Mouse (Mus musculus) layer of hippocampus, adult 9-10 months (tissue): ENCODE data around the gene Atxn3.
A peak's percentile ranks its signal among the peaks of the same experiment; 100 is the strongest.
"Not testable (repeated sequence)": the region's sequence is repeated elsewhere in the genome, so short reads cannot be mapped to it uniquely, and the experiment has no call there.

Source experiments
- DNase-seq: peaks from one replicate; pipeline ENCODE4 v3.0.0; 2022; ENCODE audit warnings: low spot score

The Atxn3 gene

DNA sequence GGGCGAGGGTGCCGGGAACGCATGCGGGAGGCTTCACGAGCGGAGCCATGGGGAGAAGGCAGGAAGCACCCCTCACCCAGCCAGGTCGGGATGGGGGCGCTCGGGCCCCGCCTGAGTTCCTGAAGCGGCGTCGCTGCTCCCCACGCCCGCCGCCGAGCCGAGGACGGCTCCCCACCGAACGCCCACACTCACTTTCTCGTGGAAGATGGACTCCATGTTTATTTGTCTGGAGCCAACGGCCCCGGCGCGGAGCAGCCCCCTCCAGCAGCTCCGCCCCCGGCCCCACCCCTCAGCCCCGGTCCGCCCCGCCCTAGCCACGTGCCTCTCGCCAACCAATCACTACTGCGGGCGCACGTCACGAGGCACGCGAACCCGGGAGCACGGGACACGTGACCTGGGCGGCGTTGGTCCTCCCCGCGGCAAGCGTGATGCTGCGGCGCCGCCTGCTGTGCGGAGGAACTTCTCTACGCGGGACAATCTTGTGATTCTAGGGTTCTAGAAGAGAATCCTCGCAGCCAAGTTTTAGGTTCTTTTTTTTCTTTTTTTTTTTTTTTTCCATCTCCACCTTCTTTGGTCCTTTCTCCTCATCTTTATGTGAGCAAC, at the start of gene Atxn3:
Gene Atxn3, minus strand, starts transcription at position 305 of the 603 bp plus-strand sequence.
- peak; percentile 93 for DNase-seq

DNA sequence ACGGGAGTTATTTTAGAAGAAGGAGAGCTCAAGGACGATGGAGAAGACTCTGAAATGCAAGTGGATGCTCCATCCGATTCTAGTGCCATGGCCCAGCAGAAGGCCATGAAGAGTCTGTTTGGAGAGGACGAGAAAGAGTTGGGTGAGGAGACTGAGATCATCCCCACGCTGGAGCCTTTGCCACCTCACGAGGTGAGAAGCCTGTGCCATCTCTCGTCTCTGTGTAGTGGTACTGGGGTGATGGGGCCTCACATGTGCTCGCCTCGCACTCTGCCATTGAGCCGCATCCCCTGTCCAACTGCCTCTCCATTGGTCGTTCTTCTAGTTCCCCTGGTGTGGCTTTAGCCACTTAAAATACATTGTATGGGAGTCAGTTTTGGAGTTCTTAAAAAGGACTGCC, 42.7 kb upstream of the Atxn3 start:
- DNase-seq, result no peak

DNA sequence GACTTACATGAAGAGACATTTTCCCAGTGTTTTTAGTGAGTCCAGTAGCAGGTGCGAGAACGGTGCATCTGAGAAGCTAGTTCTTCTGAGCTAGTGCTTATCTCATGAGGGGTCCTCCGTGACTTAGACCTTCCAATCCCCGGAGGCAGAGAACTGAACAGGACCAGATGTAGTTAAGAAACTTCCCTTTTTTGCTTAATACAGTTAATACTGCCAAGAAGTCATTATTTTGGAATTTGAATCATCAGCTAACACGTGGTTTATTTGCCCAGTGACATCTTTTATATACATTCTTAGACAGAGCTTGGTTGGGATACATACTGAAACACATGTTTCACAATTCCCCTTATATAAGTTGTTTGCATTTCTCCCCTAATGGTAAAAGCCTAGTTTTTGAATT, 40.9 kb upstream of the Atxn3 start:
- no peak for DNase-seq

- no peak for DNase-seq
These were observed 36.8 kb upstream of the Atxn3 start for GRCm38 (mm10) chr12:101994576-101995467.

- no peak for DNase-seq
These were observed 29.6 kb upstream of the Atxn3 start for GRCm38 (mm10) chr12:101987659-101988058.

DNA sequence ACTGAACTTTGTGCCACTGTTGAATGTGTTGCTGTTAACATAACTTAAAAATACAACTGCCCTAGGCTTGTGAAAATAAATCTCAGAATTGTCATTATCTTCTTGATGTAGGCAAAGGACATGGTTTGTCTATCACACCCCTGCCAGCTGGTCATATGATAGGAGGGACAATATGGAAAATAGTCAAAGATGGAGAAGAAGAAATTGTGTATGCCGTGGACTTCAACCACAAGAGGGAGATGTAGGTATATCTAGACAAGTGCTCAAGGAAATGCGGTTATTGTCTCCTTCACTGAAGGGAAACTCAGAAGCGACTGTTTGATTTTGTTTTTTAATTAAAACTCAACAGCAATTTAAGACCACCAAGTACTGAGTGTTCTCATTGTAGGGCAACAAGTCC, 27.1 kb upstream of the Atxn3 start:
- peak; percentile 15 for DNase-seq

GRCm38 (mm10) chr12:101982977-101983376, 24.9 kb upstream of the Atxn3 start:
- no peak for DNase-seq

- no peak for DNase-seq
These were observed 23.5 kb upstream of the Atxn3 start for GRCm38 (mm10) chr12:101981559-101981958.

- no peak for DNase-seq
These were observed 22.2 kb upstream of the Atxn3 start for GRCm38 (mm10) chr12:101980266-101980665.

GRCm38 (mm10) chr12:101979213-101979750, 21.2 kb upstream of the Atxn3 start:
- DNase-seq, result no peak

- no peak for DNase-seq
These were observed 20.5 kb upstream of the Atxn3 start for GRCm38 (mm10) chr12:101978588-101978987.

GRCm38 (mm10) chr12:101978162-101978561, 20.1 kb upstream of the Atxn3 start:
- DNase-seq, result no peak

- no peak for DNase-seq
These were observed 19.4 kb upstream of the Atxn3 start for GRCm38 (mm10) chr12:101977404-101977915.

DNA sequence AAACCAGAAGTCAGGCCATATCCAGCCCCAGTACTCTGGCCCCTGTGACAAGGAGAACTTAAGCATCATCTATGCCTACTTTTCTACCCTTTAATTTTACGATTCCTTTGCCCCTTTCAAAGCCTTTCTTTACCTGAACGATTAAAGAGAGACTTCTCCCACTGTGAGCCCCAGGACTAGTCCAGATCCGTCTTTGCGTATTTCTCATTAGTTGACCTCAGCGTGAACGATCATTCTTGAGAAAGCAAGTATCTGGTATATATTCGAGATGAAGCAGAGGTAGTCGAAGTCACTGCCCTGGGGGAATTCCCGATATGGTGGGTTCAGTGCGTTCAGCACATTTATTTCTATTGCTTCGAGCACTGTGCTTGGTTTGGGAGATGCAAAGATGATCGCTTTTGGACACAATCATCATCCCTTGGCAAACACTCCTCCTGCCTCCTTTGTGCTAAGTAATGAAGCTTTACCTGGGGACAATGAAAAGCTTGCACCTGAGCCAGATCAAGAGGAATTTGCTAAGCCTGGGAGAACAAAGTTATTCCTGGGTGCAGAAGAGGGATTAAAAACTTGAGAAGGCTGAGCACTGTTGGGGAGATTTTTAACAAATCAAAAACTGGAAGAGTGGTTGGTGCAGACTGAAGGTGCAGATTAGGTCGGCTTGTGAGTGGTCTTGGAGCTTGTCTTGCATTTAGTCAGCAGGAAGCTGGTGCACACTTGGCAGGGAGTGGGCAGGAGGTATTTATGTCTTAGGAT, 18.8 kb upstream of the Atxn3 start:
- no peak for DNase-seq

DNA sequence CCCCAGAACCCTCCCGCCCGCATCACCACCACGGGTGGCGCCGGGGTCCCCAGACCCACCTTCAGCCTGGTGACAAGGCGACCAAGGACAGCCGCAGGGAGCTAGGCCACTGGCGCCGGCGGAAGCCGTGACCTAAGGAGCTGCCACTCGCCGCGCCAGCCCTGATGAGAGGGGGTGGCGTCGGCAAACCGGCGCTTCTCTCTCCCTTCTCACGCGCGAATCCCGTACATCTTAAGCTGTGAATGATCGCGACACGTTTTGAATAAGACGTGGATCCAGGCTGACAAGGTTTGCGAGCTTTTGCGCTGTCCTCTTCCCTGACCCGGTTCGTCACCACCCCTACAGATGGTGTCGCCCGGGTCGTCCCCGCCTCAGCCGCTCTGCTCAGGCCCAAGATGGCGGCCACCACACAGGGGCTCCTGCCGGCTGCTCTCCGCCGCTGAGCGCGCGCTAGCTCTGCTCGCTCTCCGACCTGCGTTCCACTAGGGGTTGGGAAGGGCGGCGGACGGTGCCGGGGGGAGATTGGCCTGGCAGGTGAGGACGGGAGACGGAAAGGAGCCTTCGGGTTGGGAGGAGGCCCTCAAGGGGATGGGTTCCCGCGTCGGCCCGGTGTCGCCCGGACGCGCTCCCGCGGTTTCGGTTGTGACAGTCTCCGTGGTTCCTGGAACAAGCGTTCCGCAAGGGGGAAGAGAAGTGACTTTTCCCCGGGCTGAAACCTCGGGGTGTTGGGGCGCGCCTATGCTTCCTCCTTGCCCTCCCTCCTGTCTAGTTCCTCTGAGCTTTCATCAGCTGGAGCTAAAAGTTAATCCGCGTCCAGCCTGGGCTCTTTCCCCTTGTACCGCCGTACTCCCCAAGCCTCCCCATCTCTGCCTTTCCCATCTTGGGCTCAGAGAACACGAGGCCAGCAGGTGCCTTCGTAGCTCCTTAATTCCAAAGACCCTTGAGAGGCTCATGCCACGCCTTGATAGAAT, 17.8 kb upstream of the Atxn3 start, which contains the start of gene Cpsf2:
Gene Cpsf2, plus strand, starts transcription at position 388 of the 971 bp plus-strand sequence.
- peak; percentile 75 for DNase-seq

DNA sequence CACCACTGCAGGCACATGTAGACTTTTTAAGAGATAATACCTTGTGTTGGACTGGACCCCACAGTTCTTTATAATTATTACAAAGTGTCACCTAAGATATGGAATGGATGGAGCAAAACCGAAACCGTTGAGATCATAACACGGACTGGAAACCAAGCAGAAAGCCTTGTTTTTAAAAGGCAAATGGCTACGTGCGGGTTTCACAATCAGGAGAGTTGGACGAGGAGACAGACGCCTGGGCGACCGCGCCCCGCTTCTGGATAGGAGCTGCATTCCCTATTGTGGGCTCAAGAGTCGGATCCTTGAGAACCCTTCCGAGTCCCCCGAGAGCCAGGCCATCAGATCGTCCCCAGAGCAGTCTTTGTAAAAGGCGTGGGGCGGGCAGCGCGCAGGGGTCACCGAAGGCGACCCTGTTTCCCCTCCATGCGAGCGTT, 17.1 kb upstream of the Atxn3 start:
- DNase-seq, result no peak

GRCm38 (mm10) chr12:101974571-101974970, 16.5 kb upstream of the Atxn3 start:
- no peak for DNase-seq

GRCm38 (mm10) chr12:101972230-101972629, 14.2 kb upstream of the Atxn3 start:
- DNase-seq, result no peak

DNA sequence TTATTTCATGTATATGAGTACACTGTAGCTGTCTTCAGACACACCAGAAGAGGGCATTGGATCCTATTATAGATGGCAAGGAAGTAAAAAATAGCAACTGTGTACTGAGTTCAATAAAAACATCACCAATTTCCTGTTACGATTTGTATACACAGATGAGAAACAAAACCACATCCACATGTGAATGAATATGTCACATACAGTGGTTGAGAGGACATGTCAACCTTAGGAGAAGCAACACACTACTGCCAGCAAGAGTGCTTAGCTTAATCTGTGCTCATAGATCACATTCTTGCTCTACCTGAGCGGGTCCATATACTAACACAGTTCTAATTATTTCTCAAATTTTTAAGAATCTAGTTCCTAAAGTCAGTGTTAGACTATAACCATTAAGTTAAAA, 13.3 kb upstream of the Atxn3 start:
- no peak for DNase-seq

GRCm38 (mm10) chr12:101958960-101959780, 1.1 kb upstream of the Atxn3 start:
- not testable (repeated sequence) for DNase-seq
